In the genomic region with DNA sequence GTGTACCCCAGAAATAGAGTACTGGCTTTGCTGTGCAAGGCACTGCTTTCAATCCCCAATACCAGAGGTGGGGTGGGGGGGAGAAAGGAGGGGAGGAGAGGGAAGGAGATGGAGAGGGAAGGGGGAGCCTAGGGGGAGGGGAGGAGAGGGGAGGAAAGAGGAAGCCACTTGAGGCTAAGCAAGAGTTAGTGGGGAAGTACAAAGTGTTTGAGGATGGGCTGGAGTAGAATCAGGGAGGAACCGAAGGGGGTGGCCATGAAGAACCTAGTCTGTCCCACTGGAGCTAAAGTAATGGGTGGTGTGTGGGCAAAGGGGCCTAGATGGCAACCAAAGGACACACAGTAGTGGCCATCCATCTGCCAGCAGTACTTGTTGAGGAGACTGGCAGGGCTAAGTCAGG, we compare ENCODE assay signal across 29 mouse cellular contexts. TPM values are rescaled to one million over a fixed set of nuclear protein-coding genes. Genes with fewer than 3 reads are reported as not detected.
DNase-seq lines count a peak whose midpoint lies in the region; ATAC-seq and TF ChIP-seq lines count a peak whose summit lies in the region.
"Had no signal": no experiment of that assay in that cellular context is flagged by ENCODE, and none has a peak within 500 bp of the region (broad histone marks: within the 10 kb centered on the region; RNA-seq: fewer than 3 reads in every experiment).

No protein-coding gene starts in this region.

- no peak for TF ChIP-seq EP300 in stomach, postnatal 0 days (optimal IDR thresholded peaks at IDR 0.05)

- no peak for TF ChIP-seq CTCF in G1E (IDR thresholded peaks at IDR 0.05; ENCODE audit: low read depth, low read length)
- no peak for TF ChIP-seq CTCF in bone marrow, adult 2 months (IDR thresholded peaks at IDR 0.05; ENCODE audit: control insufficient read depth, insufficient read depth, low read length)
- TF ChIP-seq CTCF in stomach, postnatal 0 days (IDR thresholded peaks at IDR 0.05; ENCODE audit: low read depth) = no peak
- TF ChIP-seq CTCF in layer of hippocampus, adult 2 months (conservative IDR thresholded peaks at IDR 0.05) = no peak

- no peak overlapping the region for H3K4me2 ChIP-seq in stomach, postnatal 0 days (replicated peaks; ENCODE audit: low read depth)
- H3K4me2 ChIP-seq: embryonic facial prominence, embryonic 15.5 days; forebrain, embryonic 13.5 days; heart, embryonic 15.5 days; hindbrain, embryonic 12.5 days; intestine, embryonic 15.5 days; limb, embryonic 15.5 days; neural tube, embryonic 15.5 days had no signal

- H3K4me3 ChIP-seq in G1E (ENCODE audit: low read depth, low read length) = no peak overlapping the region; the same call in 1 of the 2 replicates
- H3K4me3 ChIP-seq in bone marrow, adult 2 months (replicated peaks; ENCODE audit: control insufficient read depth, low read depth, low read length) = no peak overlapping the region
- H3K4me3 ChIP-seq in stomach, postnatal 0 days (ENCODE audit: low read depth, low read length) = no peak overlapping the region
- H3K4me3 ChIP-seq in layer of hippocampus, adult 2 months = no peak overlapping the region
- H3K4me3 ChIP-seq: embryonic facial prominence, embryonic 10.5 days; embryonic facial prominence, embryonic 15.5 days; forebrain, embryonic 13.5 days; heart, embryonic 10.5 days; heart, embryonic 15.5 days; hindbrain, embryonic 12.5 days; intestine, embryonic 15.5 days; limb, embryonic 10.5 days; limb, embryonic 15.5 days; neural tube, embryonic 15.5 days had no signal

- peaks cover 10% of the 10 kb centered on the region for H3K27me3 ChIP-seq in G1E (ENCODE audit: insufficient read depth, low read length)
- H3K27me3 ChIP-seq in stomach, postnatal 0 days (ENCODE audit: control insufficient read depth, insufficient read depth, low read length) = no peaks in the 10 kb centered on the region
- H3K27me3 ChIP-seq: embryonic facial prominence, embryonic 15.5 days; heart, embryonic 15.5 days; intestine, embryonic 15.5 days had no signal

- intact Hi-C loops in heart, postnatal 25 days (cut with DNase I) = no loop called here

- H3K9ac ChIP-seq in stomach, postnatal 0 days (ENCODE audit: low read length) = no peak overlapping the region
- H3K9ac ChIP-seq: embryonic facial prominence, embryonic 15.5 days; forebrain, embryonic 13.5 days; heart, embryonic 15.5 days; hindbrain, embryonic 12.5 days; intestine, embryonic 15.5 days; limb, embryonic 15.5 days; neural tube, embryonic 15.5 days had no signal

- peaks cover 73% of the 10 kb centered on the region for H3K4me1 ChIP-seq in G1E (ENCODE audit: insufficient read depth, low read depth, low read length)
- peaks cover 6% of the 10 kb centered on the region for H3K4me1 ChIP-seq in bone marrow, adult 2 months (ENCODE audit: control insufficient read depth, insufficient read depth, low read length)
- H3K4me1 ChIP-seq in stomach, postnatal 0 days (replicated peaks; ENCODE audit: control insufficient read depth, insufficient read depth) = no peaks in the 10 kb centered on the region
- H3K4me1 ChIP-seq: embryonic facial prominence, embryonic 15.5 days; forebrain, embryonic 13.5 days; hindbrain, embryonic 12.5 days; intestine, embryonic 15.5 days; limb, embryonic 10.5 days; limb, embryonic 15.5 days; neural tube, embryonic 15.5 days had no signal

- H3K36me3 ChIP-seq in G1E (replicated peaks) = no peaks in the 10 kb centered on the region
- H3K36me3 ChIP-seq in stomach, postnatal 0 days (ENCODE audit: control insufficient read depth, insufficient read depth, low read length) = no peaks in the 10 kb centered on the region
- H3K36me3 ChIP-seq: embryonic facial prominence, embryonic 10.5 days; embryonic facial prominence, embryonic 15.5 days; heart, embryonic 10.5 days; heart, embryonic 15.5 days; hindbrain, embryonic 12.5 days; intestine, embryonic 15.5 days; limb, embryonic 10.5 days; limb, embryonic 15.5 days; neural tube, embryonic 15.5 days had no signal

- ATAC-seq in G1E (ENCODE audit: extremely low read depth, insufficient number of reproducible peaks, low FRiP score, poor library complexity, severe bottlenecking) = no peak
- ATAC-seq in megakaryocyte, adult 5-6 weeks (ENCODE audit: poor library complexity, severe bottlenecking) = peak; percentile 89
- 0 out of 2 replicates have a peak, but pooled peaks have one; percentile 6 for ATAC-seq in stomach, postnatal 0 days (ENCODE audit: low FRiP score, low TSS enrichment)
- ATAC-seq: forebrain, embryonic 13.5 days; hindbrain, postnatal 0 days; intestine, embryonic 15.5 days had no signal

- WGBS in bone marrow, adult 2 months = 0% methylated on average over 1 of the region's 1 CpGs
- WGBS in stomach, postnatal 0 days = 84% methylated on average over 1 of the region's 1 CpGs

- no peak for TF ChIP-seq POLR2A in bone marrow, adult 2 months (IDR thresholded peaks at IDR 0.05; ENCODE audit: borderline replicate concordance, control insufficient read depth, low read depth, low read length)

- peaks cover 2% of the 10 kb centered on the region for H3K9me3 ChIP-seq in G1E (replicated peaks)
- no peaks in the 10 kb centered on the region for H3K9me3 ChIP-seq in stomach, postnatal 0 days (ENCODE audit: control insufficient read depth, low read length)
- H3K9me3 ChIP-seq: embryonic facial prominence, embryonic 10.5 days; embryonic facial prominence, embryonic 15.5 days; forebrain, embryonic 13.5 days; heart, embryonic 10.5 days; heart, embryonic 15.5 days; hindbrain, embryonic 12.5 days; intestine, embryonic 15.5 days; limb, embryonic 10.5 days; limb, embryonic 15.5 days; neural tube, embryonic 15.5 days had no signal

- H3K27ac ChIP-seq in bone marrow, adult 2 months (ENCODE audit: control insufficient read depth, insufficient read depth, low read depth, low read length, poor library complexity) = peak overlapping the region; percentile 80
- no peak overlapping the region for H3K27ac ChIP-seq in stomach, postnatal 0 days (replicated peaks)
- no peak overlapping the region for H3K27ac ChIP-seq in layer of hippocampus, adult 2 months
- H3K27ac ChIP-seq: embryonic facial prominence, embryonic 10.5 days; embryonic facial prominence, embryonic 15.5 days; forebrain, embryonic 13.5 days; heart, embryonic 10.5 days; heart, embryonic 15.5 days; hindbrain, embryonic 12.5 days; hindbrain, postnatal 0 days; intestine, embryonic 15.5 days; limb, embryonic 10.5 days; limb, embryonic 15.5 days; neural tube, embryonic 15.5 days had no signal

- DNase-seq in G1E (ENCODE audit: low spot score) = peak; percentile 60
- DNase-seq in stomach, postnatal 0 days (ENCODE audit: low spot score) = no peak
- no peak for DNase-seq in heart, postnatal 25 days (ENCODE audit: low spot score)
- DNase-seq in layer of hippocampus, adult 2 months (ENCODE audit: low spot score in 2 of 2) = no peak
- DNase-seq: adrenal gland, postnatal 25 days; cerebellum, adult 2 months; cerebellum, postnatal 14 days; gastrocnemius, postnatal 10 days; heart, postnatal 36 days; kidney, adult 2 months; kidney, postnatal 36 days; layer of hippocampus, postnatal 36 days; lung, adult 2 months; midbrain, embryonic 14.5 days; right cerebral cortex, adult 18-20 months had no signal

RNA-seq across cellular contexts. Expression of a gene that starts 6.5 kb away (rescaled TPM):
- total RNA-seq in G1E (2014; fragmentation: Nextera tagmentation) (3.2 and 3.3 TPM in 2 replicates), G1E (2017) (1.2 and 1.5 TPM in 2 replicates)
- 1.0 and 1.1 TPM in 2 replicates for polyA plus RNA-seq in G1E (2012)
- 1.8 and 2.3 TPM in 2 replicates for polyA plus RNA-seq in bone marrow, adult 2 months (2011; ENCODE audit: insufficient read depth, insufficient read length, low replicate concordance, missing spikeins)
- 0.73 and 1.6 TPM in 2 replicates for total RNA-seq in megakaryocyte, adult 5-6 weeks (2015)
- total RNA-seq in megakaryocyte, adult 5-6 weeks (2017) = 2.9 and 4.3 TPM in 2 replicates
- polyA plus RNA-seq in stomach, postnatal 0 days (2015; fragmentation: Nextera tagmentation; extraction: Ambion mirVana) = 0.35 and 0.46 TPM in 2 replicates
- 1 to 10 TPM; 1.3 to 1.5 TPM for total RNA-seq in heart, postnatal 25 days (2021)
- 1 to 10 TPM; 6.4 to 6.9 TPM for total RNA-seq in layer of hippocampus, adult 2 months (2021)

RNA-seq across cellular contexts. Expression of a gene that starts 21.1 kb away (rescaled TPM):
- 61.4 and 66.6 TPM in 2 replicates for total RNA-seq in G1E (2014; fragmentation: Nextera tagmentation)
- 101 and 154 TPM in 2 replicates for total RNA-seq in G1E (2017)
- polyA plus RNA-seq in G1E (2012) = 100 and 112 TPM in 2 replicates
- polyA plus RNA-seq in bone marrow, adult 2 months (2011; ENCODE audit: insufficient read depth, insufficient read length, low replicate concordance, missing spikeins) = 52.3 and 81.0 TPM in 2 replicates
- total RNA-seq in megakaryocyte, adult 5-6 weeks (2015) = 20.2 and 23.4 TPM in 2 replicates
- total RNA-seq in megakaryocyte, adult 5-6 weeks (2017) = 84.3 and 106 TPM in 2 replicates
- polyA plus RNA-seq in stomach, postnatal 0 days (2015; fragmentation: Nextera tagmentation; extraction: Ambion mirVana) = 8.2 and 10.3 TPM in 2 replicates
- 10 to 100 TPM; 43.5 to 52.8 TPM for total RNA-seq in heart, postnatal 25 days (2021)
- total RNA-seq in layer of hippocampus, adult 2 months (2021) = 10 to 100 TPM; 79.7 to 87.4 TPM

RNA-seq across cellular contexts. Expression of a gene that starts 24.3 kb away (rescaled TPM):
- total RNA-seq in G1E (2014; fragmentation: Nextera tagmentation) (1.0 TPM in 1 of 2 replicates, not detected in the other), G1E (2017) (0.06 and 0.60 TPM in 2 replicates)
- polyA plus RNA-seq in G1E (2012) = not detected in 2 replicates
- not detected in 2 replicates for polyA plus RNA-seq in bone marrow, adult 2 months (2011; ENCODE audit: insufficient read depth, insufficient read length, low replicate concordance, missing spikeins)
- not detected in 2 replicates for total RNA-seq in megakaryocyte, adult 5-6 weeks (2015)
- total RNA-seq in megakaryocyte, adult 5-6 weeks (2017) = not detected in 2 replicates
- 0.70 and 0.76 TPM in 2 replicates for polyA plus RNA-seq in stomach, postnatal 0 days (2015; fragmentation: Nextera tagmentation; extraction: Ambion mirVana)
- under 1 TPM in 1 of 2 experiments, not detected in 1; 0.18 TPM for total RNA-seq in heart, postnatal 25 days (2021)
- total RNA-seq in layer of hippocampus, adult 2 months (2021) = 1 to 10 TPM; 6.7 to 9.5 TPM
- total RNA-seq: gastrocnemius, postnatal 10 days had no signal
- polyA plus RNA-seq: spleen, adult 2 months had no signal

RNA-seq across cellular contexts. Expression of a gene that starts 44.3 kb away (rescaled TPM):
- total RNA-seq in G1E (2014; fragmentation: Nextera tagmentation) = 11.5 and 14.1 TPM in 2 replicates
- 6.2 and 6.7 TPM in 2 replicates for total RNA-seq in G1E (2017)
- polyA plus RNA-seq in G1E (2012) = 20.2 and 23.8 TPM in 2 replicates
- polyA plus RNA-seq in bone marrow, adult 2 months (2011; ENCODE audit: insufficient read depth, insufficient read length, low replicate concordance, missing spikeins) = 0.74 TPM in 1 of 2 replicates, not detected in the other
- 0.40 TPM in 1 of 2 replicates, not detected in the other for total RNA-seq in megakaryocyte, adult 5-6 weeks (2015)
- 0.33 and 1.4 TPM in 2 replicates for total RNA-seq in megakaryocyte, adult 5-6 weeks (2017)
- polyA plus RNA-seq in stomach, postnatal 0 days (2015; fragmentation: Nextera tagmentation; extraction: Ambion mirVana) = 117 and 127 TPM in 2 replicates
- total RNA-seq in heart, postnatal 25 days (2021) = 1 to 10 TPM; 4.7 to 7.2 TPM
- total RNA-seq in layer of hippocampus, adult 2 months (2021) = 1 to 10 TPM in 1 of 2 experiments, under 1 TPM in 1; 0.66 to 1.3 TPM

RNA-seq across cellular contexts. Expression of a gene that starts 53.1 kb away (rescaled TPM):
- total RNA-seq in G1E (2014; fragmentation: Nextera tagmentation) = 0.29 TPM in 1 of 2 replicates, not detected in the other
- 0.12 and 0.22 TPM in 2 replicates for total RNA-seq in G1E (2017)
- polyA plus RNA-seq in G1E (2012) = 0.14 and 0.22 TPM in 2 replicates
- 0.70 and 1.8 TPM in 2 replicates for polyA plus RNA-seq in bone marrow, adult 2 months (2011; ENCODE audit: insufficient read depth, insufficient read length, low replicate concordance, missing spikeins)
- 0.04 TPM in 1 of 2 replicates, not detected in the other for total RNA-seq in megakaryocyte, adult 5-6 weeks (2015)
- 0.11 TPM in 1 of 2 replicates, not detected in the other for total RNA-seq in megakaryocyte, adult 5-6 weeks (2017)
- 15.1 and 17.6 TPM in 2 replicates for polyA plus RNA-seq in stomach, postnatal 0 days (2015; fragmentation: Nextera tagmentation; extraction: Ambion mirVana)
- total RNA-seq in heart, postnatal 25 days (2021) = 1 to 10 TPM; 4.1 TPM
- 100 to 1,000 TPM; 207 to 212 TPM for total RNA-seq in layer of hippocampus, adult 2 months (2021)
